Mouse (Mus musculus) urinary bladder, adult 2 months (tissue): Measurements from ENCODE around the gene Ankle1. TPM values are rescaled to one million over a fixed set of nuclear protein-coding genes. Genes with fewer than 3 reads are reported as not detected.

ENCODE experiments used
- DNase-seq: peaks from one replicate; pipeline ENCODE4 v3.0.0; 2022; ENCODE audit warnings: low spot score
- polyA plus RNA-seq: library from polyadenylated mRNA; depleted of rRNA; stranded (reverse); fragments of >200 nt; gene quantifications from 2 replicates; pipeline ENCODE4 v1.2.3, GENCODE M21; 2012; rRNA removed

Gene Ankle1
- polyA plus RNA-seq, result 1.9 and 2.6 TPM in 2 replicates

GRCm38 (mm10) chr8:71405401-71406098, at the start of gene Ankle1:
Ankle1 (plus strand) TSS chr8:71406010.
- peak; percentile 93 for DNase-seq

- DNase-seq, result no peak
Measured at GRCm38 (mm10) chr8:71358026-71358425, 47.8 kb upstream of the Ankle1 start.

- DNase-seq, result peak; percentile 86
Measured at GRCm38 (mm10) chr8:71366771-71367528, 38.9 kb upstream of the Ankle1 start, which contains the start of gene Use1. Use1 (plus strand) TSS chr8:71366848.

DNA sequence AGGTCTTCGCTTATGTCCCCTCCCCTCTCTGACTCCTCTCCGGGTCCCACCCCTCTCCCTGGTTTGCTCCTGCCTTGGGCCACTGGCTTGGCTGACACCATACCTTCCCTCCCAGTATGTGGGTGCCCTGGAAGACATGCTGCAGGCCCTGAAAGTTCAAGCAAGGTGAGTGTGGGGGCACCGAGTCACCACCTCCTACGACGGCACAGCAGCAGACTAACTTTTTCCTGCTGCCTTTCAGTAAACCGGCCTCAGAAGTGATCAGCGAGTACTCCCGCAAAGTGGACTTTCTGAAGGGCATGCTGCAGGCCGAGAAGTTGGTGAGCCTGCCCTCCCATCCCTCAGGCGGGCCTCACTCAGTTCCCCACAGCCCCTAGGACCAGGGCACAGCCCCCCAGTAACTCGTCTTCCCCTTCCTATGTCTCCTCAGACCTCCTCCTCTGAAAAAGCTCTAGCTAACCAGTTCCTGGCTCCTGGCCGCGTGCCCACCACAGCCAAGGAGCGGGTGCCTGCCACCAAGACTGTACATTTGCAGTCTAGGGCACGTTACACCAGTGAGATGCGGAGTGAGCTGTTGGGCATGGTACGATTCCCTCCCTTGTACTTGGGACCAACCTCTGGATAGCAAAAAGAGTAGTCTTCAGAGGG, 38.2 kb upstream of the Ankle1 start:
- no peak for DNase-seq

GRCm38 (mm10) chr8:71368366-71368765, 37.4 kb upstream of the Ankle1 start:
- no peak for DNase-seq

- no peak for DNase-seq
Measured at GRCm38 (mm10) chr8:71369040-71369718, 36.6 kb upstream of the Ankle1 start.

- DNase-seq, result no peak
Measured at GRCm38 (mm10) chr8:71370711-71371235, 35.0 kb upstream of the Ankle1 start.

DNA sequence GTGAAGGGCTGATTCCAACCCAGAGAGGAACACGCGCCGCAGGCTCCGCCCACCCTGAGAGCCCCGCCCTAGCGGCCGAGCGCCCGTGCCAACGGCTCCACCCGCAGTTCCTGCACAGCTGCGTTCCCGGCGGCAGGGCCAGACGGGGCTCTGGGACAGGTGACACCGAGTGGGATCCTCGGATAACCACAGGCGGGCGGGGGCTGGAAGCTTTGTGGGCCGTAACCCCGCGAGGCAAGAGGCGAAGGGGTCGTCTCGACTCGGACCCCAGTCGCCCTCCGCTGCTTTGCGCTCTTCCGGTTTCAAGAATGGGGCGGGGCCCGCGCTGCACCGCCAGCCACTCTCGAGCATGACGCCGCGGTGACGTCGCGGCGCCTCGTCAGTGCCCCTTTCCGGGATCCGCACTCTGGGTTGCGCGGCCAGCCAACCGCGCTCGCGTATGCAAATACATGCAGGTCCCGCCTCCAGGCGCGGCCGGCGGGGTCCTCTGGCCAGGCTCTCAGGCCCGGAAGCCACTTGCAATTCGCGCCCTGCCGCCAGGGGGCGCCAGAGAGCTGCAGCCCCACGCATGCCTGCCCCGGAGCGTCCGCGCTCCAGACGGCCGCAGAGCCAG, 34.5 kb upstream of the Ankle1 start, which contains the start of gene Ocel1:
Gene Ocel1, plus strand, starts transcription at position 63 of the 613 bp plus-strand sequence.
- peak; percentile 100 for DNase-seq

GRCm38 (mm10) chr8:71372427-71372826, 33.4 kb upstream of the Ankle1 start:
- no peak for DNase-seq

DNA sequence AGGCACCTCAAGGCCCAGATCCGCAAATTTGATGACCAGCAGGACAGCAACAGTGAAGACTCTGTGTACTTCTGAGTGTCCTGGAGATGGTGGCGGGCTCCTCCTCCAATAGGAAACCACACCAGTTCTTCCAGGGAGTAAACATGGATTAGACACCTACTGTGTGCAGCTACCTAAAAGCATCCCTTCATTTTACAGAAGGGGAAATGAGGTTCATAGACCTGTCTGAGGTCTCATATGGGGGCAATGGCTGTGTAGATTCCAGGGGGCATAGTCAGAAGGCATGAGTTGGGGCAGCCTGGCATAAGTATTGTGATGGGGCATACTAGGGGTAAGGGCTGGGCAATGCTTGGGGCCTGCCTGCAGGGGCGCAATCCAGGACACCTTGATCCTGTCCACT, 32.8 kb upstream of the Ankle1 start:
- DNase-seq, result no peak

GRCm38 (mm10) chr8:71374616-71375206, 31.1 kb upstream of the Ankle1 start:
- no peak for DNase-seq

DNA sequence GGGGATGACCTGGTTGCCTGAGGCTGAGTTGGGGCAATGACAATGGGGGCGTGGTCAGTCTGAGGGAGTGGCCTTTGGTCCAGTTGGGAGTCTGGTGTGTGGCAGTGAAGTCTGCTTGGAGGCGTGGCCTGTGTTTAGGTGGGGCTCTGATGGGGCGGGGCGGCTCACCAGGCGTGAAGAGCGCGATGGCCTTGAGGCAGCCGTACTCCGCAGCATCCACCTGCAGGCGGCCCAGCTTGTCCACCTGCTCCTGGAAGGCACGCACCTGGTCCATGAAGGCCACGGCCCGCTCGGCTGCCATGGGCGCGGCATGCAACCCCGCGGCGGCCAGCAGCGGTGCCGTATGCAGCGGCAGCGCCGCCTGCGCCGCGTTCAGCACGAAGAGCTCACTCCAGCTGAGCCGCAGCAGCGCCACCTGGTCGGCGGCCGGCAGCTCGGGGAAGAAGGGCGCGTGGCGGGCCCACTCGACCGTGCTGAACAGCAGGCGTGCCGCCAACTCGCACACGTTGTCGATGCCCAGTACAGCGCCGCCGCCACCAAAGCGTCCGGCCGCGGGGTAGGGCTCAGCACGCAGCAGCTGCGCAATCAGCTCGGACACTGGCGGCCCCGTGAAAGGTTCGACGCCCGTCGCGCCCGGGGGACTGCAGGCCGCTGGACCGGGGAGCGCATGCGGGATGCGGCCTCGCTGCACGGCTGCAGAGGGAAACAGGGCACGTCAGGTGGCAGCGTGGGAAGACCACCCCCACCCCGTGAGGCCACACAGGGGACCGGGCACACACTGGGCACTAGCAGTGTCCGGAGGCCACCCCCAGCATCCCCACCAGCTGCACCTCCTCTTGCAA, 30.0 kb upstream of the Ankle1 start:
- DNase-seq, result no peak

DNA sequence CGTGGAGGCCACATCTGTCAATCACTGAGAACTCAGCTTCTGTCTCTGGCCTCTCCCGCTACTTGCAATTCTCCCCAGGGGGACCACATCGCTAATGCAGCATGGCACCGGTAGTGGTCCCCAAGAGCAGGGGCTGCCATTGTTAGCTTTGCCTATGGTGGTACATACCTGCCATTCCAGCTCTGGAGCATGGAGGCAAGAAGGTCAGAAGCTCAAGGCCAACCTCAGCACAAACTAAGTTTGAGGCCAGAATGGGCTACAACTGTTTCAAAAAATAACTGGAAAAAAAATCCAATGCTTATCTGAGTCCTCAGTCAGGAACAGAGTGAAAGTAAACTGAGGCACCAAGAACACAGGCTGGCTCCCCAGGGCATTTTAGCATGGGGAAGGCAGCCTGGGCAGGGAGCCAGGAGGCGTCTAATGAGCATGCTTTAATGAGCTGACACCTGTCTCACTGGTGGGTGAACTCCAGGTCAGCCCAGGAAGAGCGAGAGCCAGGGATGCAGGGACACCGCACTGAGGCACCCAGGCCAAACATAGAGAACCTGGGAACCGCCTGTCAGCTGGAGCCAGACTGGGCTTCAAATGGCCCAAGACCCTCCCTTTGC, 29.3 kb upstream of the Ankle1 start:
- DNase-seq, result no peak

DNA sequence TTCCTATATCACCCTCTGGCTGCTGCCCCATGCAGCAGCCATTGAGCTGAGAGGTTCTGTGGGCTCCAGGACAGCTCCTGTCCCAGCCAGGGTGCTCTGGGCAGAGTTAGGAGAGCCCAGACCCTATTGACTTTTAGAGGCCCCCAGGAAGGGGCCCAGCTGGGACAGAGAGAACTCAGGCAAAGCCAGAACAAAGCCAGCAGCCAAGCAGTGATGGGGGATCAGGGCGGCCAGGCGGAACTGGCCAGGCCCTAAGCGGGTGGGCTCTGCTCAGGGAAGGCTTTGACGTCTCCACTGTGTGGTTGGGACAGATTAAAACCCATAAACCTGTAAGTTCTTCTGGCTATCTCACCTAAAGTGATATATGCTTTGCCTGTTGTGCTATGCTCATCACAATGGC, 26.8 kb upstream of the Ankle1 start:
- DNase-seq, result no peak

GRCm38 (mm10) chr8:71379512-71380075, 26.2 kb upstream of the Ankle1 start:
- DNase-seq, result no peak

DNA sequence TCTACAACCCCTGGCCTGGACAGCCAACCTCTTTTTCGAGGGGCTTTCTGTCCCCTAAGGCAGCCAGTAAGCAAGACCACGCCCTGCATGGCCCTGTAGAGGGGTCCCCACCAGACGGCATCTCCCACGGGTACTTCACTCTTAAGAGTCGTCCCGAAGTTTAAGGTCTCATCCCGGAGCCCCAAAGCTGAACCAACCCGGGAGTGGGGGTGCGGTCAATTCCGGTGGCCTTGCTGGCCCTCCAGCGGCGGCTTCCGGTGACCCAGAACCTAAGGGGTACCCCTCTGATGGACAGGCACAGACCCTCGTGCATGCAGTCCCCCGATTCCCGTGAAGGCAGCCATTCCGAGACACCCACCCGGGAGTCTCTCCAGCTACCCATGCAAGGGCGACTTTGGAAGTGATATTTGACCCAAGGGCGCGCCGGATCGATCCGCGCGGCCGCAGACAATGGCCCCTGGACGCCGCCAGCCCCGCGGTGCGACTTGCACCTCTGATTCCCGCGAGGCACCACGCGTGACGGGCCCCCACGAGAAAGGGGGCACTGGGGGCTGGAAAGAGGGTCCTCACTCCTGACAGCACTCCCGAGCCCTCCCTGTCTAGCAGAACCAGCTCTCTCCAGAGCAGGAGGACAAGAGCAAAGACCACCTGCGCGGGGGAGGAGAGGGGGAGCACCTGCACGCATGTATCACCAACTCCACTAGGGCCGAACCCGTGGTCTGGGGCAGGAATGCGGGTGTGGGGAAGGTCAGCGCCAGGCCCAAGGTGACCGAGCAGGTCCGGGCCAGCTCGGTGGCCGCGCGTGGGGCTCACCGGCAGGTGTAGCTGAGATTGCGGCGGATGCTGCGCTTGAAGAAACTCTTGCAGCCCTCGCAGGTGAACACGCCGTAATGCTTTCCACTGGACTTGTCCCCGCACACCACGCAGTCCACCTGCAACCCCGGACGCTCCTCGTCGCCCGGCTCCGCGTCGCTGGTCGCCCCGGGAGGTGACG, 25.3 kb upstream of the Ankle1 start:
- no peak for DNase-seq

GRCm38 (mm10) chr8:71381421-71381970, 24.3 kb upstream of the Ankle1 start, which contains the start of gene Nr2f6:
Nr2f6 (minus strand) TSS chr8:71381960.
- peak; percentile 85 for DNase-seq
